Mouse (Mus musculus): ENCODE data around the gene Tmem252. TPM values are rescaled to one million over a fixed set of nuclear protein-coding genes. Genes with fewer than 3 reads are reported as not detected.

The Tmem252 gene
- polyA plus RNA-seq, 1 experiment = not detected

GRCm38 (mm10) chr19:24667527-24667926 lies 6.3 kb upstream of the Tmem252 start:
- no peak for TF ChIP-seq GATA1 (IDR thresholded peaks at IDR 0.05; ENCODE audit: low read length)

GRCm38 (mm10) chr19:24671571-24671970 lies 2.2 kb upstream of the Tmem252 start:
- TF ChIP-seq GATA1 (IDR thresholded peaks at IDR 0.05; ENCODE audit: low read length) = no peak

GRCm38 (mm10) chr19:24672366-24672960 lies 1.3 kb upstream of the Tmem252 start:
- TF ChIP-seq GATA1 (IDR thresholded peaks at IDR 0.05; ENCODE audit: low read length) = no peak

GRCm38 (mm10) chr19:24673331-24673730 lies 477 bp upstream of the Tmem252 start:
- no peak for TF ChIP-seq GATA1 (IDR thresholded peaks at IDR 0.05; ENCODE audit: low read length)

GRCm38 (mm10) chr19:24676429-24676828 lies 2.6 kb downstream of the Tmem252 start:
- TF ChIP-seq GATA1 (IDR thresholded peaks at IDR 0.05; ENCODE audit: low read length) = no peak

- TF ChIP-seq GATA1 (IDR thresholded peaks at IDR 0.05; ENCODE audit: low read length) = no peak
Observed at GRCm38 (mm10) chr19:24677242-24677984, 3.6 kb downstream of the Tmem252 start.

- no peak for TF ChIP-seq GATA1 (IDR thresholded peaks at IDR 0.05; ENCODE audit: low read length)
Observed at GRCm38 (mm10) chr19:24683016-24683720, 9.4 kb downstream of the Tmem252 start.

GRCm38 (mm10) chr19:24686411-24686810 lies 12.6 kb downstream of the Tmem252 start:
- no peak for TF ChIP-seq GATA1 (IDR thresholded peaks at IDR 0.05; ENCODE audit: low read length)

- no peak for TF ChIP-seq GATA1 (IDR thresholded peaks at IDR 0.05; ENCODE audit: low read length)
Observed at GRCm38 (mm10) chr19:24688327-24688726, 14.5 kb downstream of the Tmem252 start.

GRCm38 (mm10) chr19:24689531-24689930 lies 15.7 kb downstream of the Tmem252 start:
- TF ChIP-seq GATA1 (IDR thresholded peaks at IDR 0.05; ENCODE audit: low read length) = no peak

- no peak for TF ChIP-seq GATA1 (IDR thresholded peaks at IDR 0.05; ENCODE audit: low read length)
Observed at GRCm38 (mm10) chr19:24692691-24693090, 18.9 kb downstream of the Tmem252 start.

GRCm38 (mm10) chr19:24697946-24698345 lies 24.1 kb downstream of the Tmem252 start:
- no peak for TF ChIP-seq GATA1 (IDR thresholded peaks at IDR 0.05; ENCODE audit: low read length)

GRCm38 (mm10) chr19:24698651-24699050 lies 24.8 kb downstream of the Tmem252 start:
- TF ChIP-seq GATA1 (IDR thresholded peaks at IDR 0.05; ENCODE audit: low read length) = no peak

- TF ChIP-seq GATA1 (IDR thresholded peaks at IDR 0.05; ENCODE audit: low read length) = no peak
Observed at GRCm38 (mm10) chr19:24699196-24699595, 25.4 kb downstream of the Tmem252 start.

- TF ChIP-seq GATA1 (IDR thresholded peaks at IDR 0.05; ENCODE audit: low read length) = no peak
Observed at GRCm38 (mm10) chr19:24699910-24700309, 26.1 kb downstream of the Tmem252 start.

- no peak for TF ChIP-seq GATA1 (IDR thresholded peaks at IDR 0.05; ENCODE audit: low read length)
Observed at GRCm38 (mm10) chr19:24700664-24701063, 26.9 kb downstream of the Tmem252 start.
